Mouse (Mus musculus): ENCODE measurements at regions not wholly inside any gene's neighbourhood (a gene's known extent, or its start where the extent isn't known, plus 50 kb on each side); places are given as distances from the start of the nearest gene placed in this dataset.
"Not testable (repeated sequence)": the region's sequence is repeated elsewhere in the genome, so short reads cannot be mapped to it uniquely, and the experiment has no call there.

GRCm38 (mm10) chrX:12299236-12299635, 139.1 kb upstream of the Bcor start:
- Histone ChIP-seq H3K4me1 (ENCODE audit: control insufficient read depth, insufficient read depth) (no peaks in the 10 kb centered on the region), H3K27me3 (ENCODE audit: control insufficient read depth, insufficient read depth, low read length) (no peaks in the 10 kb centered on the region), H3K4me2 (ENCODE audit: low read depth, low read length) (no peak overlapping the region), H3K9me3 (replicated peaks; ENCODE audit: control insufficient read depth, low read length) (no peaks in the 10 kb centered on the region), H3K4me3 (ENCODE audit: low read depth, low read length) (no peak overlapping the region), H3K36me3 (replicated peaks; ENCODE audit: control insufficient read depth, insufficient read depth, low read length) (no peaks in the 10 kb centered on the region), H3K9ac (replicated peaks; ENCODE audit: low read depth, low read length) (no peak overlapping the region), H3K27ac (ENCODE audit: low read depth) (no peak overlapping the region)
- TF ChIP-seq CTCF (IDR thresholded peaks at IDR 0.05; ENCODE audit: low read depth) = no peak
- no peak for TF ChIP-seq EP300 (IDR thresholded peaks at IDR 0.05; ENCODE audit: low read depth)
- ATAC-seq (ENCODE audit: insufficient read depth, low read depth) (no peak), DNase-seq (ENCODE audit: low spot score) (no peak)
- 91% methylated on average over 11 of the region's 11 CpGs for WGBS

- Histone ChIP-seq H3K4me1 (ENCODE audit: control insufficient read depth, insufficient read depth) (no peaks in the 10 kb centered on the region), H3K36me3 (replicated peaks; ENCODE audit: control insufficient read depth, insufficient read depth, low read length) (no peaks in the 10 kb centered on the region), H3K27ac (ENCODE audit: low read depth) (no peak overlapping the region), H3K4me2 (ENCODE audit: low read depth, low read length) (no peak overlapping the region), H3K9ac (replicated peaks; ENCODE audit: low read depth, low read length) (no peak overlapping the region), H3K4me3 (ENCODE audit: low read depth, low read length) (no peak overlapping the region), H3K9me3 (replicated peaks; ENCODE audit: control insufficient read depth, low read length) (no peaks in the 10 kb centered on the region), H3K27me3 (ENCODE audit: control insufficient read depth, insufficient read depth, low read length) (no peaks in the 10 kb centered on the region)
- no peak for DNase-seq (ENCODE audit: low spot score)
- no peak for ATAC-seq (ENCODE audit: insufficient read depth, low read depth)
- TF ChIP-seq EP300 (IDR thresholded peaks at IDR 0.05; ENCODE audit: low read depth) = no peak
- no peak for TF ChIP-seq CTCF (IDR thresholded peaks at IDR 0.05; ENCODE audit: low read depth)
- 53% methylated on average over 5 of the region's 5 CpGs for WGBS
These were observed 144.5 kb upstream of the Bcor start for GRCm38 (mm10) chrX:12304678-12305077.

- Histone ChIP-seq H3K4me1 (ENCODE audit: control insufficient read depth, insufficient read depth) (no peaks in the 10 kb centered on the region), H3K36me3 (replicated peaks; ENCODE audit: control insufficient read depth, insufficient read depth, low read length) (no peaks in the 10 kb centered on the region), H3K9me3 (replicated peaks; ENCODE audit: control insufficient read depth, low read length) (no peaks in the 10 kb centered on the region), H3K9ac (replicated peaks; ENCODE audit: low read depth, low read length) (no peak overlapping the region), H3K4me2 (ENCODE audit: low read depth, low read length) (no peak overlapping the region), H3K27me3 (ENCODE audit: control insufficient read depth, insufficient read depth, low read length) (no peaks in the 10 kb centered on the region), H3K4me3 (ENCODE audit: low read depth, low read length) (no peak overlapping the region), H3K27ac (ENCODE audit: low read depth) (no peak overlapping the region)
- TF ChIP-seq EP300 (IDR thresholded peaks at IDR 0.05; ENCODE audit: low read depth) (no peak), CTCF (IDR thresholded peaks at IDR 0.05; ENCODE audit: low read depth) (no peak)
- DNase-seq (ENCODE audit: low spot score) (peak; percentile 21), ATAC-seq (ENCODE audit: insufficient read depth, low read depth) (no peak)
- 54% methylated on average over 3 of the region's 3 CpGs for WGBS
These were observed 146.8 kb upstream of the Bcor start for GRCm38 (mm10) chrX:12306940-12307339.

- WGBS = 42% methylated on average over 5 of the region's 5 CpGs
- Histone ChIP-seq H3K4me1 (ENCODE audit: control insufficient read depth, insufficient read depth) (no peaks in the 10 kb centered on the region), H3K27ac (ENCODE audit: low read depth) (no peak overlapping the region), H3K9ac (replicated peaks; ENCODE audit: low read depth, low read length) (no peak overlapping the region), H3K9me3 (replicated peaks; ENCODE audit: control insufficient read depth, low read length) (no peaks in the 10 kb centered on the region), H3K36me3 (replicated peaks; ENCODE audit: control insufficient read depth, insufficient read depth, low read length) (no peaks in the 10 kb centered on the region), H3K4me3 (ENCODE audit: low read depth, low read length) (no peak overlapping the region), H3K4me2 (ENCODE audit: low read depth, low read length) (no peak overlapping the region), H3K27me3 (ENCODE audit: control insufficient read depth, insufficient read depth, low read length) (no peaks in the 10 kb centered on the region)
- no peak for TF ChIP-seq CTCF (IDR thresholded peaks at IDR 0.05; ENCODE audit: low read depth)
- no peak for TF ChIP-seq EP300 (IDR thresholded peaks at IDR 0.05; ENCODE audit: low read depth)
- ATAC-seq (ENCODE audit: insufficient read depth, low read depth) = peak; percentile 47
- no peak for DNase-seq (ENCODE audit: low spot score)
These were observed 152.4 kb upstream of the Bcor start for GRCm38 (mm10) chrX:12312534-12312933.

GRCm38 (mm10) chrX:12315658-12316057, 155.5 kb upstream of the Bcor start:
- WGBS = 77% methylated on average over 3 of the region's 3 CpGs

GRCm38 (mm10) chrX:12317488-12317887, 157.3 kb upstream of the Bcor start:
- 76% methylated on average over 2 of the region's 2 CpGs for WGBS

More at GRCm38 (mm10) chrX:12315658-12316057, 155.5 kb upstream of the Bcor start:
- no peak overlapping the region for H3K4me2 ChIP-seq (ENCODE audit: low read depth, low read length)
- no peaks in the 10 kb centered on the region for H3K27me3 ChIP-seq (ENCODE audit: control insufficient read depth, insufficient read depth, low read length)
- no peaks in the 10 kb centered on the region for H3K36me3 ChIP-seq (replicated peaks; ENCODE audit: control insufficient read depth, insufficient read depth, low read length)
- no peak overlapping the region for H3K27ac ChIP-seq (ENCODE audit: low read depth)
- DNase-seq (ENCODE audit: low spot score) (no peak), ATAC-seq (ENCODE audit: insufficient read depth, low read depth) (no peak)
- no peak overlapping the region for H3K9ac ChIP-seq (replicated peaks; ENCODE audit: low read depth, low read length)
- TF ChIP-seq CTCF (IDR thresholded peaks at IDR 0.05; ENCODE audit: low read depth) (no peak), EP300 (IDR thresholded peaks at IDR 0.05; ENCODE audit: low read depth) (no peak)
- no peaks in the 10 kb centered on the region for H3K4me1 ChIP-seq (ENCODE audit: control insufficient read depth, insufficient read depth)
- H3K9me3 ChIP-seq (replicated peaks; ENCODE audit: control insufficient read depth, low read length) = no peaks in the 10 kb centered on the region
- no peak overlapping the region for H3K4me3 ChIP-seq (ENCODE audit: low read depth, low read length)

More at GRCm38 (mm10) chrX:12317488-12317887, 157.3 kb upstream of the Bcor start:
- H3K27me3 ChIP-seq (ENCODE audit: control insufficient read depth, insufficient read depth, low read length); H3K4me1 ChIP-seq (ENCODE audit: control insufficient read depth, insufficient read depth); DNase-seq (ENCODE audit: low spot score); H3K27ac ChIP-seq (ENCODE audit: low read depth); H3K9ac ChIP-seq (replicated peaks; ENCODE audit: low read depth, low read length); H3K36me3 ChIP-seq (replicated peaks; ENCODE audit: control insufficient read depth, insufficient read depth, low read length); H3K4me2 ChIP-seq (ENCODE audit: low read depth, low read length); H3K9me3 ChIP-seq (replicated peaks; ENCODE audit: control insufficient read depth, low read length); ATAC-seq (ENCODE audit: insufficient read depth, low read depth); H3K4me3 ChIP-seq (ENCODE audit: low read depth, low read length): not testable (repeated sequence)
